Mouse (Mus musculus) liver, embryonic 14.5 days (tissue): ENCODE data around the gene H2-Q7. TPM values are rescaled to one million over a fixed set of nuclear protein-coding genes. Genes with fewer than 3 reads are reported as not detected.
A peak's percentile ranks its signal among the peaks of the same experiment; 100 is the strongest.
"Not testable (repeated sequence)": the region's sequence is repeated elsewhere in the genome, so short reads cannot be mapped to it uniquely, and the experiment has no call there.

Experiments
- ATAC-seq: fragments of 200-750 bp; cut with Nextera tagmentation; 2 replicates; pipeline ENCODE4 v1.8.0; 2017; ENCODE audit warnings: moderate number of reproducible peaks, mild to moderate bottlenecking, moderate library complexity; ENCODE audit not compliant: insufficient read depth
- DNase-seq, 3 experiments: peaks; one replicate each; pipeline ENCODE4 v3.0.0-alpha.2; 2012 to 2013; ENCODE audit warnings: low read depth in 3 of 3, low spot score in 3 of 3
- H3K27ac ChIP-seq: fragments of 300-500 bp; sonication (generic); 2 replicates; pipeline ENCODE4 v1.5.1; 2014; ENCODE audit warnings: moderate library complexity, mild to moderate bottlenecking, control low read depth, inconsistent platforms
- H3K27me3 ChIP-seq: fragments of 300-500 bp; sonication (generic); 2 replicates; pipeline ENCODE4 v1.6.1; 2014; ENCODE audit warnings: mild to moderate bottlenecking, low read length, moderate library complexity; ENCODE audit not compliant: control insufficient read depth, insufficient read depth
- H3K36me3 ChIP-seq: fragments of 300-500 bp; sonication (generic); replicated peaks from 2 replicates; pipeline ENCODE4 v1.6.1; 2014; ENCODE audit warnings: low read depth; ENCODE audit not compliant: control insufficient read depth, insufficient read depth
- H3K4me1 ChIP-seq, 2 experiments: fragments of 200-500 bp in 1 of 2; fragments of 300-500 bp in 1 of 2; sonication (generic) in 1 of 2; replicated peaks; 2 replicates each; pipeline ENCODE4 v1.6.1; 2012 to 2014; ENCODE audit warnings: antibody characterized with exemption in 1 of 2, inconsistent platforms in 1 of 2, low read length in 1 of 2; ENCODE audit not compliant: control insufficient read depth in 2 of 2, insufficient read depth in 2 of 2
- H3K4me2 ChIP-seq: fragments of 300-500 bp; sonication (generic); 2 replicates; pipeline ENCODE4 v1.6.1; 2014; ENCODE audit warnings: low read depth, mild to moderate bottlenecking, control low read depth, moderate library complexity
- H3K4me3 ChIP-seq, 2 experiments: fragments of 200-500 bp in 1 of 2; fragments of 300-500 bp in 1 of 2; sonication (generic) in 1 of 2; 2 replicates each; pipeline ENCODE4 v1.5.1; 2012 to 2014; ENCODE audit warnings: low read depth in 2 of 2, low read length in 2 of 2, mild to moderate bottlenecking in 2 of 2, control low read depth in 1 of 2, inconsistent platforms in 1 of 2, moderate library complexity in 1 of 2; ENCODE audit not compliant: insufficient read depth in 1 of 2
- H3K9ac ChIP-seq: fragments of 300-500 bp; sonication (generic); replicated peaks from 2 replicates; pipeline ENCODE4 v1.6.1; 2014; ENCODE audit warnings: mild to moderate bottlenecking, control low read depth, moderate library complexity
- H3K9me3 ChIP-seq: fragments of 300-500 bp; sonication (generic); 2 replicates; pipeline ENCODE4 v1.6.1; 2016; ENCODE audit warnings: low read length, mixed read lengths; ENCODE audit not compliant: control insufficient read depth
- CTCF ChIP-seq: IDR thresholded peaks from 2 replicates; pipeline ENCODE4 v1.5.1; 2016; ENCODE audit warnings: antibody characterized with exemption, low read depth, control low read depth
- WGBS: fragments of 180-500 bp; shearing (Covaris S2); extraction: QIAGEN DNeasy Blood & Tissue Kit; methylation state at CpG from one replicate; pipeline ENCODE4 v1.1.7; 2014; ENCODE audit not compliant: insufficient replicate concordance; 5-methylcytosine and 5-hydroxymethylcytosine counted together
- polyA plus RNA-seq, 2 experiments: library from polyadenylated mRNA; depleted of rRNA in 1 of 2; stranded (reverse) in 1 of 2; unstranded in 1 of 2; fragments of >200 nt; fragmentation: Nextera tagmentation in 1 of 2; extraction: Ambion mirVana in 1 of 2; gene quantifications; 2 replicates each; pipeline versions ENCODE4 v1.2.1 to v1.2.3; 2012 to 2014

The H2-Q7 gene
- polyA plus RNA-seq (2012; rRNA removed) = 21.8 and 24.4 TPM in 2 replicates
- 19.0 and 20.7 TPM in 2 replicates for polyA plus RNA-seq (2014; fragmentation: Nextera tagmentation; extraction: Ambion mirVana)

DNA sequence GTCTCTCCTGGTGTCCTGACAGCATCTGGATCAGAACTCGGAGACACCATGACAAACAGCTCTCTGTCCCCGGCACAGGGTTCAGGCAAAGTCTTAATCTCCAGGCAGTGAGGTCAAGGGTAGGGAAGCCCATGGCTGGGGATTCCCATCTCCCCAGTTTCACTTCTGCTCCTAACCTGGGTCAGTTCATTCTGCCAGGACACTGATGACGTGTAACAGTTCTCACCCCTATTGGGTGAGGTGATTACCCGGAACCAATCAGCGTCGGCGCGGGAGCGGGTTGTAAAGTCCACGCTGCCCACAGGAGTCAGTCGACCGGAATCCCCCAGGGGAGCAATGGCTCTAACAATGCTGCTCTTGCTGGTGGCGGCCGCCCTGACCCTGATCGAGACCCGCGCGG lies at the start of gene H2-Q7:
Gene H2-Q7 (plus strand): TSS at position 271 of the 400 bp plus-strand sequence.
- H3K9me3 ChIP-seq, H3K9ac ChIP-seq, H3K27ac ChIP-seq, H3K4me1 ChIP-seq, H3K36me3 ChIP-seq: not testable (repeated sequence)
- Histone ChIP-seq H3K27me3 (peaks cover 18% of the 10 kb centered on the region), H3K4me2 (peak within 1 kb of the TSS; percentile 49), H3K4me3 (peak within 1 kb of the TSS; percentile 11 to 14; a peak in 2 of 4 replicates)
- peak in 2 of 3 experiments; percentile 26 to 49 for DNase-seq
- 2% methylated on average over 18 of the region's 18 CpGs for WGBS
- peak; percentile 78 for ATAC-seq

DNA sequence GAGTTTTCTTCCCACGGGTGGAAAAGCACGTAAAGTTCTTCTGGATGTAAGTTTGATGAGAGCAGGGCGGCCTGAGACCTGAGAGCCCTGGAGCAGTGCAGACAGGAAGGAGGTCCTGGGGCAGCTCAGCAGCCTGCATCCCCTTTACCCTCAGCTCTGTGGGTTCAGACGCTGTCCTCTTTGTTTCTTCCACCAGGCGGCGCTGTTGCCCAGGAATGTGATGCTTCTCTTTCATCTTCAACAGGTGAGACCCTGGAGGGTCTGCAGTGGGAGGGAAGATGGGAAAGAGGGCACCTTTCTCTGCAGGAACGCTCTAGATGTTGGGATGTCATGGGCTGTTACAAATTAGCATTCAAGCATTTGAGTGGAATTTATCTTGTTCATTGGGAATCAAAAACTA lies 49.2 kb upstream of the H2-Q7 start:
- WGBS = 6% methylated on average over 7 of the region's 7 CpGs
- DNase-seq = not testable (repeated sequence)

DNA sequence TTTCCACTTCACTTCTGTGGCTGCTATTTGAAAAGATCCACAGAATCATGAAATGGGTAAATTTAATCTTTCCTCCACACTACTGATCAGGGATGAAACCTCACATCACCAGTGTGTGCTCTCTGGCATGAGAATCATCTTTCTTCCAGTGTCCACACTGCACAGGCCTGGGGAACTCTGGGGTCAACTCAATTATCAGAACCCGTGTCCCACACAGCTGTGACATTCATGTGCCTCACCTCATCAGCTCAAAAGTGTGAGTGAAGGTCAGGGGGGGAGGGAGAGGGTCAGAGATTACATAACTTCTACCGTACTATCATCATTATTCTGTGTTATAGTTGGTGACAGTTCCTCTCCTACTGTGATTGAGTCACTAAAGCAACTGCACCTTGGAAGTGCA lies 46.3 kb upstream of the H2-Q7 start:
- H3K27ac ChIP-seq, H3K36me3 ChIP-seq, H3K9me3 ChIP-seq, H3K4me1 ChIP-seq, H3K27me3 ChIP-seq, DNase-seq, H3K9ac ChIP-seq, H3K4me3 ChIP-seq, ATAC-seq, H3K4me2 ChIP-seq: not testable (repeated sequence)
- 41% methylated on average over 2 of the region's 2 CpGs for WGBS

More for the DNA sequence above, 49.2 kb upstream of the H2-Q7 start:
- H3K9me3 ChIP-seq, H3K27ac ChIP-seq, H3K36me3 ChIP-seq, H3K4me3 ChIP-seq, ATAC-seq, H3K4me1 ChIP-seq, H3K27me3 ChIP-seq, H3K9ac ChIP-seq, H3K4me2 ChIP-seq: not testable (repeated sequence)
- TF ChIP-seq CTCF = peak; percentile 70

DNA sequence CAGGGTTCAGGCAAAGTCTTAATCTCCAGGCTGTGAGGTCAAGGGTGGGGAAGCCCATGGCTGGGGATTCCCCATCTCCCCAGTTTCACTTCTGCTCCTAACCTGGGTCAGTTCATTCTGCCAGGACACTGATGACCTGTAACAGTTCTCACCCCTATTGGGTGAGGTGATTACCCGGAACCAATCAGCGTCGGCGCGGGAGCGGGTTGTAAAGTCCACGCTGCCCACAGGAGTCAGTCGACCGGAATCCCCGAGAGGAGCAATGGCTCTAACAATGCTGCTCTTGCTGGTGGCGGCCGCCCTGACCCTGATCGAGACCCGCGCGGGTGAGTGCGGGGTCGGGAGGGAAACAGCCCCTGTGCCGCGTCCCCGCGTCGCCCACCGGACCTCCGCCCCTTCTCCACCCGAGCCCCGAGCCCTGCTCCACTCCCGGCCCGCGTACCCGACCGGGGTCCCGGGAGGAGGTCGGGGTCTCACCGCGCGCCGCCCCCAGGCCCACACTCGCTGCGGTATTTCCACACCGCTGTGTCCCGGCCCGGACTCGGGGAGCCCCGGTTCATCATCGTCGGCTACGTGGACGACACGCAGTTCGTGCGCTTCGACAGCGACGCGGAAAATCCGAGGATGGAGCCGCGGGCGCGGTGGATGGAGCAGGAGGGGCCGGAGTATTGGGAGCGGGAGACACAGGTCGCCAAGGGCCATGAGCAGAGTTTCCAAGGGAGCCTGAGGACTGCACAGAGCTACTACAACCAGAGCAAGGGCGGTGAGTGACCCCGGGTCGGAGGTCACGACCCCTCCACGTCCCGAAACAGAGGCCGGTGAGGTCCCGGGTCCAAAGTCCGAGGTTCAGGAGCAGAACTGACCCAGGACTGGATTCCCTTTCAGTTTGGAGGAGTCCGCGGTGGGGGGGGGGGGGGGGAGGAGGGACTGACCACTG lies 44.8 kb upstream of the H2-Q7 start:
- H3K36me3 ChIP-seq, H3K4me1 ChIP-seq, H3K9me3 ChIP-seq, DNase-seq, H3K27me3 ChIP-seq, H3K4me3 ChIP-seq, H3K27ac ChIP-seq, H3K4me2 ChIP-seq, H3K9ac ChIP-seq: not testable (repeated sequence)
- WGBS = 4% methylated on average over 49 of the region's 75 CpGs
- peak; percentile 77 for ATAC-seq

DNA sequence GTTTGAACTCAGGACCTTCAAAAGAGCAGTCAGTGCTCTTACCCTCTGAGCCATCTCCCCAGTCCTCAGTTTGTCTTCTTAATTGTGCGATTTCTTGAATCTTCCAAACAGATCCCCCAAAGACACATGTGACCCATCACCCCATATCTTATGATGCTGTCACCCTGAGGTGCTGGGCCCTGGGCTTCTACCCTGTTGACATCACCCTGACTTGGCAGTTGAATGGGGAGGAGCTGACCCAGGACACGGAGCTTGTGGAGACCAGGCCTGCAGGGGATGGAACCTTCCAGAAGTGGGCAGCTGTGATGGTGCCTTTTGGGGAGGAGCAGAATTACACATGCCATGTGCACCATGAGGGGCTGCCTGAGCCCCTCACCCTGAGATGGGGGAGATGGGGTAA lies 42.0 kb upstream of the H2-Q7 start:
- H3K27ac ChIP-seq, DNase-seq, H3K36me3 ChIP-seq, H3K4me3 ChIP-seq, H3K9ac ChIP-seq, H3K9me3 ChIP-seq, H3K4me1 ChIP-seq, ATAC-seq, H3K4me2 ChIP-seq, H3K27me3 ChIP-seq: not testable (repeated sequence)
- WGBS = 52% methylated on average over 2 of the region's 2 CpGs

DNA sequence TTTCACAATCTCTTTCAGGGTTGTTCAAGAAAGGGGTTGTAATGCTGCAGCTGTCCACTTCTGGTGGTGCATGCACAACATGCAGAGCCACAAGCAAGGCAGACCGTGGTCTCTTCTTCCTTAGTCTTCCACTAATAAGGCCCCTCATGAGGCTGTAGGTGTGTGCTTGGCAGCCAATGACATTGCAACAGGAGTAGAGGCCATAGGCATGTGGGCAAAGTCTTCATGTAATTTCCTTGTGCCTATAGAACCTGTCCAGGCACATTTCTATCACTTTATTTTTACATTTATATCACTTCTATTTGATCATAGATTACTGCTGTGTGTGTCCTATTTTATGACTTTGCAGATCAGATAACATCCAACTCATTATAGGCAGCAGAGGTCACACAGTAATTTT lies 25.9 kb upstream of the H2-Q7 start:
- not testable (repeated sequence) for ATAC-seq, DNase-seq, H3K4me2 ChIP-seq, H3K36me3 ChIP-seq, H3K4me3 ChIP-seq, H3K9ac ChIP-seq, H3K4me1 ChIP-seq, H3K27ac ChIP-seq, H3K27me3 ChIP-seq, H3K9me3 ChIP-seq
- no CpG with 5 or more reads among the region's 1 CpGs for WGBS

DNA sequence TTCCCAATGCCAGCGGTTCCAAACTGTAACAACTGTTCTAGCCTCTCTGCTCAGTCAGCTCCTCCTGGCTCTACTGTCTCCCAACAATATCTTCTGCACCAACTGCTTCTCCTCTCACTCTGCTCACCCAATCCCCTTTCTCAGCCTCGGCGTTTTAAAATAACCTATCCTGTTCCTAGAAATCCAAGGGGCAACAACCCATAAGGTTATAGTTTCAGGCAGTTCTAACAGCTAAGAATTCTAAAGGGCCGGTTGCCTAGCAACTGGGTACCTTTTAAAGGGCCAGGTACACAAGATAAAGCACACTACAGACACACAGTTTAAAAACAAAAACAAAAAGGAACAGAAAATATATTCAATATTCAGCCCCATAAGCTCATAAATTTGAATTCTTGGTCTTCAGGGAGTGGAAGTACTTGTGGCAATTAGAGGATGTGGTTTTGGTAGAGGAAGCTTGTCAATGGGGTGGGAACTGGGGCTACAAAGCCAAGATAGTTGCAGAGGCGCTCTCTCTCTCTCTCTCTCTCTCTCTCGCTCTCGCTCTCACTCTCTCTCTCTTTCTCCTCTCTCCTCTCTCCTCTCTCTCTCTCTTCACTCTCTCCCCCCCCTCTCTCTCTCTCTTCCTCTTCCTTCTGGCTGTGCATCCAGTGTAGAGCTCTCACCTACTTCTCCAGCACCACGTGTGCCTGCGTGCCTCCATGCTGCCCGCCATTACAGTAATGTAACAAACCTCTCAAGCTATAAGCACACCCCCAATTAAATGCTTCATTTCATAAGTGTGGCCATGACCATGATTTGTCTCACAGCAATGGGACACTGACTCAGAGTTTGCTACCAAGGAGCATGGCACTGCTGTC lies 23.5 kb upstream of the H2-Q7 start:
- not testable (repeated sequence) for ATAC-seq, H3K4me2 ChIP-seq, H3K9ac ChIP-seq, H3K27ac ChIP-seq, H3K9me3 ChIP-seq, H3K27me3 ChIP-seq, DNase-seq, H3K4me3 ChIP-seq, H3K36me3 ChIP-seq, H3K4me1 ChIP-seq
- WGBS = 38% methylated on average over 3 of the region's 10 CpGs
